Comparison of ENCODE assay signal across 10 mouse cellular contexts in the genomic region with DNA sequence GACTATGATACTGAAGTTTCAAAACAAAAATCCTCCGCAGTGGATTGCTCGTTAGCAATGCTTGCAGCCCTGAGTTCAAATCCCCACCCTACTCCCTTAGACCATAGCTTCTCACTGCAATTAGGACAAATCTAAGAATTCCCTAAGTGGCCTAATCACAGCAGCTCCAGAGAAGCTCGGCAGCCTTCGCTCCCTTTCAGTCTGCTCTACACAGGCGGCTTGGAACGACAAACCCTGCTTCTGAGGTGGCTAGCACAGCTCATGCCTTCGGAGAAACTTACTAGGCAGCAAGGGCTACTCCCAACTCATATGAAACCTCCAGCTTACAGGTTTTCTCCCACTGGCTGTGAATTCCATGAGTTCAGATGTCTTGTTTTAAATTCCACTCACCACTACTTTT. TPM values are rescaled to one million over a fixed set of nuclear protein-coding genes. Genes with fewer than 3 reads are reported as not detected.
DNase-seq lines count a peak whose midpoint lies in the region; ATAC-seq and TF ChIP-seq lines count a peak whose summit lies in the region.
"Had no signal": no experiment of that assay in that cellular context is flagged by ENCODE, and none has a peak within 500 bp of the region (broad histone marks: within the 10 kb centered on the region; RNA-seq: fewer than 3 reads in every experiment).

No protein-coding gene starts in this region.

- H3K9ac ChIP-seq in MEL (ENCODE audit: control insufficient read depth, low read depth, low read length, poor library complexity, severe bottlenecking): no peak overlapping the region
- H3K9ac ChIP-seq in limb, embryonic 15.5 days: no peak overlapping the region

- peaks cover 27% of the 10 kb centered on the region for H3K4me1 ChIP-seq in kidney, adult 2 months (ENCODE audit: control insufficient read depth, insufficient read depth, low read length)
- H3K4me1 ChIP-seq in E14TG2a.4 (replicated peaks; ENCODE audit: low read depth, low read length): peaks cover 70% of the 10 kb centered on the region
- peaks cover 3 to 17% of the 10 kb centered on the region in 2 experiments for H3K4me1 ChIP-seq in MEL (ENCODE audit: control insufficient read depth in 1 of 2, insufficient read depth in 2 of 2, low read length in 2 of 2)
- H3K4me1 ChIP-seq in limb, embryonic 15.5 days: peaks cover 28% of the 10 kb centered on the region

- peaks cover 34% of the 10 kb centered on the region for H3K79me2 ChIP-seq in MEL (ENCODE audit: control insufficient read depth, insufficient read depth, low read length, poor library complexity)

- no peak for DNase-seq in kidney, adult 2 months
- DNase-seq in kidney, postnatal 36 days: no peak
- DNase-seq in MEL (ENCODE audit: low read depth, low spot score): no peak
- no peak for DNase-seq in thymus, postnatal 4 days

- H3K27me3 ChIP-seq in kidney, adult 2 months (replicated peaks; ENCODE audit: control insufficient read depth, insufficient read depth, low read length): no peaks in the 10 kb centered on the region
- H3K27me3 ChIP-seq in E14TG2a.4 (ENCODE audit: insufficient read depth, low read length) (no peaks in the 10 kb centered on the region), MEL (ENCODE audit: control insufficient read depth in 1 of 2, insufficient read depth in 2 of 2, low read length in 2 of 2) (no peaks in the 10 kb centered on the region)
- no peaks in the 10 kb centered on the region for H3K27me3 ChIP-seq in limb, embryonic 15.5 days
- H3K27me3 ChIP-seq: Patski had no signal

- ATAC-seq in limb, embryonic 15.5 days (ENCODE audit: insufficient number of reproducible peaks, low FRiP score, low TSS enrichment, low read depth): no peak
- no peak for ATAC-seq in CD4-positive, CD25-positive, alpha-beta regulatory T cell, adult 4 months
- ATAC-seq: Patski had no signal

- no peaks in the 10 kb centered on the region for H3K36me3 ChIP-seq in kidney, adult 2 months (ENCODE audit: control insufficient read depth, insufficient read depth, low read length)
- H3K36me3 ChIP-seq in E14TG2a.4 (ENCODE audit: insufficient read depth, low read length): peaks cover 13% of the 10 kb centered on the region
- H3K36me3 ChIP-seq in MEL (ENCODE audit: control insufficient read depth in 1 of 2, insufficient read depth in 2 of 2, low read length in 2 of 2): peaks cover 0 to 18% of the 10 kb centered on the region in 2 experiments; a peak in 3 of 4 replicates
- H3K36me3 ChIP-seq in limb, embryonic 15.5 days: no peaks in the 10 kb centered on the region

- TF ChIP-seq POLR2A in kidney, adult 2 months (IDR thresholded peaks at IDR 0.05; ENCODE audit: low read depth, low read length): no peak
- no peak for TF ChIP-seq POLR2A in MEL (IDR thresholded peaks at IDR 0.05; ENCODE audit: control insufficient read depth in 1 of 2, insufficient read depth in 1 of 2, low read depth in 1 of 2, low read length in 2 of 2, poor library complexity in 1 of 2)

- no peaks in the 10 kb centered on the region for H3K9me3 ChIP-seq in E14TG2a.4 (ENCODE audit: low read length)
- no peaks in the 10 kb centered on the region for H3K9me3 ChIP-seq in MEL (replicated peaks; ENCODE audit: insufficient read depth, low read length)
- no peaks in the 10 kb centered on the region for H3K9me3 ChIP-seq in limb, embryonic 15.5 days

- H3K4me2 ChIP-seq in limb, embryonic 15.5 days: no peak overlapping the region

- peak overlapping the region; percentile 94 for H3K27ac ChIP-seq in kidney, adult 2 months (ENCODE audit: insufficient read depth, low read depth, low read length)
- peak overlapping the region; percentile 11; the same call in 1 of the 2 replicates for H3K27ac ChIP-seq in MEL (ENCODE audit: control insufficient read depth, low read depth, low read length)
- H3K27ac ChIP-seq in limb, embryonic 15.5 days: peak overlapping the region; percentile 73

- no peak for TF ChIP-seq EP300 in MEL (IDR thresholded peaks at IDR 0.05; ENCODE audit: low read depth in 1 of 2, low read length in 2 of 2)

- TF ChIP-seq CTCF in kidney, adult 2 months (conservative IDR thresholded peaks at IDR 0.05; ENCODE audit: insufficient read depth, insufficient read length, low read depth, low read length): no peak
- no peak for TF ChIP-seq CTCF in E14TG2a.4 (conservative IDR thresholded peaks at IDR 0.05; ENCODE audit: low read length)
- TF ChIP-seq CTCF in MEL (IDR thresholded peaks at IDR 0.05 in 2 of 3, conservative IDR thresholded peaks at IDR 0.05 in 1 of 3; ENCODE audit: control insufficient read depth in 1 of 3, insufficient read depth in 1 of 3, low read depth in 2 of 3, low read length in 3 of 3, poor library complexity in 1 of 3, severe bottlenecking in 1 of 3): no peak

- TF ChIP-seq RAD21 in MEL (IDR thresholded peaks at IDR 0.05; ENCODE audit: low read depth, low read length): no peak

- 65% methylated on average over 7 of the region's 7 CpGs for WGBS in kidney, adult 2 months
- WGBS in limb, embryonic 15.5 days: 77% methylated on average over 7 of the region's 7 CpGs

- no peak overlapping the region for H3K4me3 ChIP-seq in kidney, adult 2 months (ENCODE audit: insufficient read depth, low read depth, low read length)
- H3K4me3 ChIP-seq in E14TG2a.4 (replicated peaks; ENCODE audit: low read length): peak overlapping the region; percentile 91; the same call in 1 of the 2 replicates
- H3K4me3 ChIP-seq in MEL (ENCODE audit: control insufficient read depth in 1 of 2, insufficient read depth in 1 of 2, low read depth in 2 of 2, low read length in 2 of 2): no peak overlapping the region
- 0 out of 2 replicates have a peak overlapping the region, but pooled peaks have one; percentile 80 for H3K4me3 ChIP-seq in limb, embryonic 15.5 days

TF ChIP-seq in MEL, 35 proteins besides CTCF, POLR2A, EP300 and RAD21:
- TF ChIP-seq E2F4 (IDR thresholded peaks at IDR 0.05; ENCODE audit: borderline replicate concordance, low read depth, low read length): no peak
- TF ChIP-seq MAFK (IDR thresholded peaks at IDR 0.05; ENCODE audit: borderline replicate concordance, low read depth, low read length): no peak
- no peak for TF ChIP-seq ZMIZ1 (IDR thresholded peaks at IDR 0.05; ENCODE audit: low read depth, low read length)
- TF ChIP-seq ZC3H11A (IDR thresholded peaks at IDR 0.05; ENCODE audit: low read depth, low read length): no peak
- TF ChIP-seq ETS1 (IDR thresholded peaks at IDR 0.05; ENCODE audit: low read depth, low read length): no peak
- TF ChIP-seq MXI1 (IDR thresholded peaks at IDR 0.05; ENCODE audit: low read depth, low read length): no peak
- no peak for TF ChIP-seq POLR2AphosphoS5 (IDR thresholded peaks at IDR 0.05; ENCODE audit: borderline replicate concordance, low read depth, low read length)
- TF ChIP-seq GABPA (IDR thresholded peaks at IDR 0.05; ENCODE audit: low read depth, low read length): no peak
TF ChIP-seq in MEL: peak in this region for 0.

RNA-seq across cellular contexts. Expression of a gene that starts 4.2 kb away (rescaled TPM):
- polyA plus RNA-seq in kidney, adult 2 months (2012; rRNA removed): 11.4 and 11.8 TPM in 2 replicates
- 3.7 and 5.8 TPM in 2 replicates for total RNA-seq in MEL (2012; rRNA removed)
- polyA plus RNA-seq in MEL (2012; ENCODE audit: insufficient read depth in 1 of 2, insufficient read length in 2 of 2, low read depth in 1 of 2, low replicate concordance in 2 of 2, missing spikeins in 1 of 2): 1 to 10 TPM in 1 of 2 experiments, not detected in 1; 6.9 TPM
- polyA plus RNA-seq in limb, embryonic 15.5 days (2015; fragmentation: Nextera tagmentation; extraction: Ambion mirVana): 3.8 and 4.7 TPM in 2 replicates
- 10 to 100 TPM; 10.8 to 11.9 TPM for polyA plus RNA-seq in CD4-positive, CD25-positive, alpha-beta regulatory T cell, adult 4 months (2017; shearing (Covaris generic))

RNA-seq across cellular contexts. Expression of a gene that starts 36.4 kb away (rescaled TPM):
- 17.2 and 19.6 TPM in 2 replicates for polyA plus RNA-seq in kidney, adult 2 months (2012; rRNA removed)
- 23.6 and 31.8 TPM in 2 replicates for total RNA-seq in MEL (2012; rRNA removed)
- 10 to 100 TPM in 1 of 2 experiments, not detected in 1; 19.3 TPM for polyA plus RNA-seq in MEL (2012; ENCODE audit: insufficient read depth in 1 of 2, insufficient read length in 2 of 2, low read depth in 1 of 2, low replicate concordance in 2 of 2, missing spikeins in 1 of 2)
- polyA plus RNA-seq in limb, embryonic 15.5 days (2015; fragmentation: Nextera tagmentation; extraction: Ambion mirVana): 51.2 and 54.1 TPM in 2 replicates
- 1 to 10 TPM; 8.4 to 9.1 TPM for polyA plus RNA-seq in CD4-positive, CD25-positive, alpha-beta regulatory T cell, adult 4 months (2017; shearing (Covaris generic))

RNA-seq across cellular contexts. Expression of a gene that starts 56.2 kb away (rescaled TPM):
- polyA plus RNA-seq in kidney, adult 2 months (2012; rRNA removed): not detected in 2 replicates
- not detected in 2 replicates for total RNA-seq in MEL (2012; rRNA removed)
- polyA plus RNA-seq in MEL (2012; ENCODE audit: insufficient read depth in 1 of 2, insufficient read length in 2 of 2, low read depth in 1 of 2, low replicate concordance in 2 of 2, missing spikeins in 1 of 2): not detected
- not detected in 2 replicates for polyA plus RNA-seq in limb, embryonic 15.5 days (2015; fragmentation: Nextera tagmentation; extraction: Ambion mirVana)
- polyA plus RNA-seq in CD4-positive, CD25-positive, alpha-beta regulatory T cell, adult 4 months (2017; shearing (Covaris generic)): not detected
- total RNA-seq: gastrocnemius, postnatal 14 days; layer of hippocampus, postnatal 14 days had no signal
- polyA plus RNA-seq: Patski had no signal

Comparison
In these comparisons a context has a peak if more than half of its experiments do, and no peak if none do; other contexts are left out.
1. H3K27ac ChIP-seq: peak in every context shown above with its lines; median percentile 94 in kidney, adult 2 months; 73 in limb, embryonic 15.5 days; 11 in MEL.
2. H3K4me3 ChIP-seq: peak in E14TG2a.4 (single experiment) and limb, embryonic 15.5 days (single experiment); none in kidney, adult 2 months (single experiment) and MEL (0 of 2).